Mouse (Mus musculus) midbrain, embryonic 15.5 days (tissue): ENCODE results near the gene Oosp1. TPM values are rescaled to one million over a fixed set of nuclear protein-coding genes. Genes with fewer than 3 reads are reported as not detected.

ENCODE experiments used
- ATAC-seq: fragments of 200-750 bp; cut with Nextera tagmentation; replicated peaks from 2 replicates; pipeline ENCODE4 v1.8.0; 2017; ENCODE audit warnings: moderate TSS enrichment
- H3K27ac ChIP-seq: fragments of 300-500 bp; sonication (generic); 2 replicates; pipeline ENCODE4 v1.5.1; 2015; ENCODE audit warnings: mild to moderate bottlenecking, inconsistent platforms
- H3K27me3 ChIP-seq: fragments of 300-500 bp; sonication (generic); replicated peaks from 2 replicates; pipeline ENCODE4 v1.6.1; 2015; ENCODE audit warnings: inconsistent platforms
- H3K36me3 ChIP-seq: fragments of 300-500 bp; sonication (generic); replicated peaks from 2 replicates; pipeline ENCODE4 v1.6.1; 2015; ENCODE audit warnings: inconsistent platforms
- H3K4me1 ChIP-seq: fragments of 300-500 bp; sonication (generic); 2 replicates; pipeline ENCODE4 v1.6.1; 2015; ENCODE audit warnings: inconsistent platforms
- H3K4me2 ChIP-seq: fragments of 300-500 bp; sonication (generic); 2 replicates; pipeline ENCODE4 v1.6.1; 2015; ENCODE audit warnings: inconsistent platforms, mild to moderate bottlenecking, moderate library complexity
- H3K4me3 ChIP-seq: fragments of 300-500 bp; sonication (generic); 2 replicates; pipeline ENCODE4 v1.5.1; 2015; ENCODE audit warnings: mild to moderate bottlenecking, inconsistent platforms
- H3K9ac ChIP-seq: fragments of 300-500 bp; sonication (generic); 2 replicates; pipeline ENCODE4 v1.6.1; 2015; ENCODE audit warnings: mild to moderate bottlenecking, inconsistent platforms
- H3K9me3 ChIP-seq: fragments of 300-500 bp; sonication (generic); 2 replicates; pipeline ENCODE4 v1.6.1; 2016; ENCODE audit warnings: inconsistent platforms
- WGBS: fragments of 180-500 bp; shearing (Covaris S2); methylation state at CpG from one replicate; pipeline ENCODE4 v1.1.7; 2015; ENCODE audit warnings: mixed read lengths; 5-methylcytosine and 5-hydroxymethylcytosine counted together
- polyA plus RNA-seq: library from polyadenylated mRNA; unstranded; fragments of >200 nt; fragmentation: Nextera tagmentation; extraction: Ambion mirVana; gene quantifications from 2 replicates; pipeline ENCODE4 v1.2.1, GENCODE M21; 2015

The Oosp1 gene
- polyA plus RNA-seq, result not detected in 2 replicates

GRCm38 (mm10) chr19:11690839-11691238 lies at the start of gene Oosp1:
Gene Oosp1, minus strand, starts transcription at chr19:11691150.
- no peaks in the 10 kb centered on the region for H3K36me3 ChIP-seq
- H3K27me3 ChIP-seq, result no peaks in the 10 kb centered on the region
- H3K9ac ChIP-seq, result no peak within 1 kb of the TSS
- 79% methylated on average over 5 of the region's 5 CpGs for WGBS
- H3K9me3 ChIP-seq, result no peaks in the 10 kb centered on the region
- H3K4me3 ChIP-seq, result no peak within 1 kb of the TSS
- H3K27ac ChIP-seq, result no peak within 1 kb of the TSS
- no peak for ATAC-seq
- H3K4me1 ChIP-seq, result no peaks in the 10 kb centered on the region
- H3K4me2 ChIP-seq, result no peak within 1 kb of the TSS

GRCm38 (mm10) chr19:11736455-11736854 lies 45.5 kb upstream of the Oosp1 start:
- Histone ChIP-seq H3K27me3 (no peaks in the 10 kb centered on the region), H3K4me1 (no peaks in the 10 kb centered on the region), H3K9me3 (no peaks in the 10 kb centered on the region), H3K36me3 (no peaks in the 10 kb centered on the region), H3K9ac (no peak overlapping the region), H3K27ac (no peak overlapping the region), H3K4me3 (no peak overlapping the region), H3K4me2 (no peak overlapping the region)
- 66% methylated on average over 1 of the region's 1 CpGs for WGBS
- ATAC-seq, result no peak

DNA sequence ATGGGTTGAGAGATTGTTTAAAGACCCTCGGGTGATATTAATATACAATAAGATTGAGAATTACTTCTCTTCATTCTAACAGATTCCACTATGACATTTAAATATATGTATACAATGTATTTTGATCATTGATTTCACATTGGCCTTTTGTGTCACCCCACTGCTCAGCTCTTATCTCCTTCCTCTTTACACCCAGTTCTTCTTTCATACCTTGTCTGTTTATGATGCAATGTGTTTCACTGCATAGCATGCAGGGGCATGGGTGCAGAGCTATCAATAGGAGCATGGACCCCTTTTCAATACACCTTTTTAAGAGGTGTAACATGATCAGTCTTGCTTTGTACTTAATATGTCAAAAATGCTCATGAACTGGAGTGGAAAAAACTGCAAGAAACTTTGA lies 39.3 kb upstream of the Oosp1 start:
- whole genome bisulfite sequencing, result 83% methylated on average over 1 of the region's 1 CpGs
- no peak overlapping the region for H3K4me2 ChIP-seq
- no peaks in the 10 kb centered on the region for H3K36me3 ChIP-seq
- H3K27me3 ChIP-seq, result no peaks in the 10 kb centered on the region
- no peak overlapping the region for H3K4me3 ChIP-seq
- no peak overlapping the region for H3K9ac ChIP-seq
- no peaks in the 10 kb centered on the region for H3K4me1 ChIP-seq
- no peak for ATAC-seq
- H3K9me3 ChIP-seq, result no peaks in the 10 kb centered on the region
- no peak overlapping the region for H3K27ac ChIP-seq

- 91% methylated on average over 5 of the region's 5 CpGs for WGBS
- ATAC-seq, result no peak
Measured at GRCm38 (mm10) chr19:11727304-11727703, 36.4 kb upstream of the Oosp1 start.

GRCm38 (mm10) chr19:11725915-11726314 lies 35.0 kb upstream of the Oosp1 start:
- Histone ChIP-seq H3K9ac (no peak overlapping the region), H3K4me1 (no peaks in the 10 kb centered on the region), H3K27me3 (no peaks in the 10 kb centered on the region), H3K9me3 (no peaks in the 10 kb centered on the region), H3K36me3 (no peaks in the 10 kb centered on the region), H3K4me3 (no peak overlapping the region), H3K27ac (no peak overlapping the region), H3K4me2 (no peak overlapping the region)
- WGBS, result 86% methylated on average over 2 of the region's 2 CpGs
- ATAC-seq, result no peak

More at GRCm38 (mm10) chr19:11727304-11727703, 36.4 kb upstream of the Oosp1 start:
- no peaks in the 10 kb centered on the region for H3K9me3 ChIP-seq
- no peak overlapping the region for H3K9ac ChIP-seq
- no peak overlapping the region for H3K4me3 ChIP-seq
- H3K36me3 ChIP-seq, result no peaks in the 10 kb centered on the region
- H3K27ac ChIP-seq, result no peak overlapping the region
- H3K27me3 ChIP-seq, result no peaks in the 10 kb centered on the region
- no peaks in the 10 kb centered on the region for H3K4me1 ChIP-seq
- no peak overlapping the region for H3K4me2 ChIP-seq

DNA sequence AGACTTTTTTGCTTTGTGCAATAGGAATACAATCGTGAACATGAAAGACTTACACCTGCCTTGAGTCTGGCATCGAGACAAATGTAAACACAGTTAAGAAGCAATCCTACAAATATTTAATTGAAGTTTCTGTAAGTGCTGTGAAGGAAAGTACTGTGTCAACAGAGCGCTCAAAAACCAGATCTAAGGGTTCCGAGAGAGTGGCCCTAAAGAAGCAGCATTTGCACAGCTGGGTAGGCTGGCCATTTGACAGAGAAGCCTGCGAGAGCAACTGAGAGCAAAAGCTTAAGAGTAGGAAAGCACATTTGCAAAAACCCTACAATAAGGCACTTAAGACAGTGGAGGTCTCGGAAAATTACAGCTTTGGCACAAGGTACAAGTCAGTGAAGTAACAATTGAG lies 33.3 kb upstream of the Oosp1 start:
- Histone ChIP-seq H3K4me3 (no peak overlapping the region), H3K27me3 (no peaks in the 10 kb centered on the region), H3K27ac (no peak overlapping the region), H3K4me1 (no peaks in the 10 kb centered on the region), H3K9ac (no peak overlapping the region), H3K9me3 (no peaks in the 10 kb centered on the region), H3K4me2 (no peak overlapping the region), H3K36me3 (no peaks in the 10 kb centered on the region)
- no peak for ATAC-seq
- 78% methylated on average over 6 of the region's 6 CpGs for WGBS

DNA sequence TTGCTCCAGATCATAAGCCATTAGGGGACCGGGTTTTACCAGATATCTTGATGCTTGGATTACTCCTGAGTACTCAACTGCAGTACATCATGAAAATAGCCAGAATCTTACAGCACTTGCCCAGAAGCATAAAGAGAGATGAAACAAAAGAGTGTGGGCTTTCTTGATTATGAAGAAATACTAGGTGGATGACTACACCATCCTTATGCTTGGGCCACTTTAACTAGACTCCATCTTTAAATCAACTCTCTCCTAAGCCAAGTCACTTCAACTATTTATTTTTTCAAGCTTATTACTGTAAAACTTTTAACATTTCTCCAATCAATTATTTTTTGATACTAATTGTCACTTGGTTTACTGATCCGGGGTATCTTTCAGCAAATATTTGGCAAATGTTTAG lies 32.9 kb upstream of the Oosp1 start:
- no peaks in the 10 kb centered on the region for H3K9me3 ChIP-seq
- H3K4me1 ChIP-seq, result no peaks in the 10 kb centered on the region
- H3K4me2 ChIP-seq, result no peak overlapping the region
- ATAC-seq, result no peak
- no peak overlapping the region for H3K9ac ChIP-seq
- WGBS, result 88% methylated on average over 2 of the region's 2 CpGs
- H3K36me3 ChIP-seq, result no peaks in the 10 kb centered on the region
- no peak overlapping the region for H3K27ac ChIP-seq
- H3K27me3 ChIP-seq, result no peaks in the 10 kb centered on the region
- H3K4me3 ChIP-seq, result no peak overlapping the region

GRCm38 (mm10) chr19:11720071-11720470 lies 29.1 kb upstream of the Oosp1 start:
- H3K27ac ChIP-seq, result no peak overlapping the region
- no peak for ATAC-seq
- H3K4me1 ChIP-seq, result no peaks in the 10 kb centered on the region
- no peaks in the 10 kb centered on the region for H3K36me3 ChIP-seq
- no peaks in the 10 kb centered on the region for H3K9me3 ChIP-seq
- WGBS, result 85% methylated on average over 3 of the region's 3 CpGs
- H3K4me3 ChIP-seq, result no peak overlapping the region
- no peak overlapping the region for H3K9ac ChIP-seq
- H3K4me2 ChIP-seq, result no peak overlapping the region
- H3K27me3 ChIP-seq, result no peaks in the 10 kb centered on the region

DNA sequence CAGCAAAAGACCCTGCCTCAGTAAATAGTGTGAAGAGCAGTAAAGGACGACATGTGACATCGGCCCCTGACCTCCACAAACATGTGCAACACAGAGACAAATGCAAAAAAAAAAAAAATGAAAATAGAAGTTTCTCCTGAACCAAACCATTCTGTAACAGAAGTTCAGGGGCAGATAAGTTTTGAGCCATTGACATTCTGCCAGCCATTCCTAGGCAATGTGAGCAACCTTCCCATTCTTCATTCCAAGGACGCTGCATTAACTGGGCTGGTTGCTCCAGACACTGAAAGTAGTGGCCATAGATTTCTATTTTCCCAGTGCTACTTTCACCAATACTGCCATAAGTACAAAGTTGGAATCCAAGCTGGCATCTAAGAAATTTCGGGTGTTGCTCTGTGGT lies 21.5 kb upstream of the Oosp1 start:
- Histone ChIP-seq H3K9ac (no peak overlapping the region), H3K4me1 (no peaks in the 10 kb centered on the region), H3K27me3 (no peaks in the 10 kb centered on the region), H3K4me2 (no peak overlapping the region), H3K4me3 (no peak overlapping the region), H3K9me3 (no peaks in the 10 kb centered on the region), H3K36me3 (no peaks in the 10 kb centered on the region), H3K27ac (no peak overlapping the region)
- ATAC-seq, result no peak
- WGBS, result 88% methylated on average over 4 of the region's 4 CpGs

- Histone ChIP-seq H3K9me3 (no peaks in the 10 kb centered on the region), H3K4me3 (no peak overlapping the region), H3K27ac (no peak overlapping the region), H3K4me2 (no peak overlapping the region), H3K36me3 (no peaks in the 10 kb centered on the region), H3K9ac (no peak overlapping the region), H3K4me1 (no peaks in the 10 kb centered on the region), H3K27me3 (no peaks in the 10 kb centered on the region)
- ATAC-seq, result no peak
- 93% methylated on average over 6 of the region's 6 CpGs for WGBS
Measured at GRCm38 (mm10) chr19:11698342-11698741, 7.4 kb upstream of the Oosp1 start.

- Histone ChIP-seq H3K4me3 (no peak within 1 kb of the TSS), H3K4me2 (no peak within 1 kb of the TSS), H3K4me1 (no peaks in the 10 kb centered on the region), H3K27me3 (no peaks in the 10 kb centered on the region), H3K9me3 (no peaks in the 10 kb centered on the region), H3K36me3 (no peaks in the 10 kb centered on the region), H3K9ac (no peak within 1 kb of the TSS), H3K27ac (no peak within 1 kb of the TSS)
- ATAC-seq, result no peak
- 85% methylated on average over 2 of the region's 2 CpGs for WGBS
Measured at GRCm38 (mm10) chr19:11696755-11697154, 5.8 kb upstream of the Oosp1 start, which contains the start of gene Oosp3. Gene Oosp3, plus strand, starts transcription at chr19:11697055.

- no peaks in the 10 kb centered on the region for H3K4me1 ChIP-seq
- no peak overlapping the region for H3K9ac ChIP-seq
- no peaks in the 10 kb centered on the region for H3K27me3 ChIP-seq
- H3K27ac ChIP-seq, result no peak overlapping the region
- H3K36me3 ChIP-seq, result no peaks in the 10 kb centered on the region
- no peak overlapping the region for H3K4me3 ChIP-seq
- ATAC-seq, result no peak
- H3K9me3 ChIP-seq, result no peaks in the 10 kb centered on the region
- WGBS, result 53% methylated on average over 1 of the region's 1 CpGs
- no peak overlapping the region for H3K4me2 ChIP-seq
Measured at GRCm38 (mm10) chr19:11691454-11691853, 504 bp upstream of the Oosp1 start.

- H3K4me3 ChIP-seq, result no peak overlapping the region
- H3K27ac ChIP-seq, result no peak overlapping the region
- H3K4me1 ChIP-seq, result no peaks in the 10 kb centered on the region
- no peak overlapping the region for H3K9ac ChIP-seq
- H3K4me2 ChIP-seq, result no peak overlapping the region
- no peaks in the 10 kb centered on the region for H3K36me3 ChIP-seq
- no peaks in the 10 kb centered on the region for H3K27me3 ChIP-seq
- H3K9me3 ChIP-seq, result no peaks in the 10 kb centered on the region
- ATAC-seq, result no peak
Measured at GRCm38 (mm10) chr19:11661562-11661961, 29.4 kb downstream of the Oosp1 start.

DNA sequence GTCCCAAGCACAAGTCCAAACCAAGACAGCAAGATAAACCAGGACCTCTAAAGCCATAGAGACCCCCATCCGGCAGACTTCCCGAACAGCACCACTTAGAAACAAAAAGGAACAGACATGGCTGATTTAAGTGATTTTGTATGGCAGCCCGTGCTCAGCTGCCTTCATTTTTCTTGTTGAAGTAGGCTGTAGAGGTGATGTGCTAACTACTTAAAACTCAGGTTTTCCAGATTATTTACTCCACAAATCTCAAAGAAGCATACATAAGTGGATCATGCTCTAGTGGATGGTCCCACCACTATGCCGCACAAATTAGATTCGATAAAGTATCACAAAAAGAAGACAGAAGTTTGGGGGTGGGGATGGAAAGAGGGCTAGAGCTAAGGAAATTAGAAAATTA lies 30.5 kb downstream of the Oosp1 start, which contains the start of gene Oosp2:
Gene Oosp2, minus strand, starts transcription at position 101 of the 400 bp plus-strand sequence.
- Histone ChIP-seq H3K4me3 (no peak within 1 kb of the TSS), H3K9ac (no peak within 1 kb of the TSS), H3K27me3 (no peaks in the 10 kb centered on the region), H3K9me3 (no peaks in the 10 kb centered on the region), H3K27ac (no peak within 1 kb of the TSS), H3K4me2 (no peak within 1 kb of the TSS), H3K36me3 (no peaks in the 10 kb centered on the region), H3K4me1 (no peaks in the 10 kb centered on the region)
- no peak for ATAC-seq
- 89% methylated on average over 5 of the region's 5 CpGs for WGBS
